Mouse (Mus musculus) embryonic facial prominence, embryonic 14.5 days (tissue): ENCODE results near the gene Vsig8. TPM values are rescaled to one million over a fixed set of nuclear protein-coding genes. Genes with fewer than 3 reads are reported as not detected.
A peak's percentile ranks its signal among the peaks of the same experiment; 100 is the strongest.

Experiments
- ATAC-seq: fragments of 200-750 bp; cut with Nextera tagmentation; 2 replicates; pipeline ENCODE4 v1.8.0; 2017; ENCODE audit warnings: low read depth, moderate number of reproducible peaks, moderate TSS enrichment
- DNase-seq: peaks from one replicate; pipeline ENCODE4 v3.0.0-alpha.2; 2015; ENCODE audit warnings: low spot score
- H3K27ac ChIP-seq: fragments of 300-500 bp; sonication (generic); replicated peaks from 2 replicates; pipeline ENCODE4 v1.5.1; 2014; ENCODE audit warnings: low read depth, mild to moderate bottlenecking, low read length, moderate library complexity
- H3K27me3 ChIP-seq: fragments of 300-500 bp; sonication (generic); replicated peaks from 2 replicates; pipeline ENCODE4 v1.6.1; 2014; ENCODE audit warnings: low read length; ENCODE audit not compliant: control insufficient read depth, insufficient read depth
- H3K36me3 ChIP-seq: fragments of 300-500 bp; sonication (generic); 2 replicates; pipeline ENCODE4 v1.6.1; 2014; ENCODE audit warnings: low read length, mixed read lengths; ENCODE audit not compliant: control insufficient read depth, insufficient read depth
- H3K4me1 ChIP-seq: fragments of 300-500 bp; sonication (generic); 2 replicates; pipeline ENCODE4 v1.6.1; 2014; ENCODE audit warnings: antibody characterized with exemption, low read length; ENCODE audit not compliant: control insufficient read depth, insufficient read depth
- H3K4me2 ChIP-seq: fragments of 300-500 bp; sonication (generic); 2 replicates; pipeline ENCODE4 v1.6.1; 2014; ENCODE audit warnings: low read depth, mild to moderate bottlenecking, low read length, moderate library complexity, mixed read lengths
- H3K4me3 ChIP-seq: fragments of 300-500 bp; sonication (generic); 2 replicates; pipeline ENCODE4 v1.5.1; 2014; ENCODE audit warnings: low read depth, mild to moderate bottlenecking, low read length
- H3K9ac ChIP-seq: fragments of 300-500 bp; sonication (generic); 2 replicates; pipeline ENCODE4 v1.6.1; 2014; ENCODE audit warnings: low read depth, mild to moderate bottlenecking, low read length, moderate library complexity, mixed read lengths
- H3K9me3 ChIP-seq: fragments of 300-500 bp; sonication (generic); 2 replicates; pipeline ENCODE4 v1.6.1; 2016; ENCODE audit warnings: low read length; ENCODE audit not compliant: control insufficient read depth
- whole genome bisulfite sequencing: fragments of 180-500 bp; shearing (Covaris S2); extraction: QIAGEN DNeasy Blood & Tissue Kit; methylation state at CpG from one replicate; pipeline ENCODE4 v1.1.7; 2014; 5-methylcytosine and 5-hydroxymethylcytosine counted together
- polyA plus RNA-seq: library from polyadenylated mRNA; unstranded; fragments of >200 nt; fragmentation: Nextera tagmentation; extraction: Ambion mirVana; gene quantifications from 2 replicates; pipeline ENCODE4 v1.2.1, GENCODE M21; 2014

The Vsig8 gene
- polyA plus RNA-seq, 1 experiment from 2014 or later: 1.6 TPM

GRCm38 (mm10) chr1:172523699-172524101, 32.0 kb upstream of the Vsig8 start:
- no peak for DNase-seq
- H3K4me1 ChIP-seq: peaks cover 17% of the 10 kb centered on the region
- no peaks in the 10 kb centered on the region for H3K36me3 ChIP-seq
- ATAC-seq: no peak
- no peaks in the 10 kb centered on the region; the same call in 1 of the 2 replicates for H3K27me3 ChIP-seq
- WGBS: 41% methylated on average over 12 of the region's 12 CpGs
- H3K27ac ChIP-seq: no peak overlapping the region
- no peak overlapping the region for H3K9ac ChIP-seq
- H3K4me3 ChIP-seq: no peak overlapping the region
- H3K4me2 ChIP-seq: no peak overlapping the region
- no peaks in the 10 kb centered on the region for H3K9me3 ChIP-seq

- Histone ChIP-seq H3K9ac (no peak overlapping the region), H3K4me1 (peaks cover 17% of the 10 kb centered on the region), H3K4me2 (peak overlapping the region; percentile 37), H3K27me3 (no peaks in the 10 kb centered on the region; the same call in 1 of the 2 replicates), H3K36me3 (no peaks in the 10 kb centered on the region), H3K4me3 (no peak overlapping the region), H3K9me3 (no peaks in the 10 kb centered on the region), H3K27ac (peak overlapping the region; percentile 74)
- 22% methylated on average over 15 of the region's 15 CpGs for WGBS
- peak; percentile 13 for ATAC-seq
- DNase-seq: peak; percentile 88
These were observed 30.5 kb upstream of the Vsig8 start for GRCm38 (mm10) chr1:172525027-172525764.

- Histone ChIP-seq H3K9ac (no peak overlapping the region), H3K4me3 (no peak overlapping the region), H3K9me3 (no peaks in the 10 kb centered on the region), H3K27me3 (no peaks in the 10 kb centered on the region; the same call in 1 of the 2 replicates), H3K27ac (no peak overlapping the region), H3K4me2 (no peak overlapping the region), H3K36me3 (no peaks in the 10 kb centered on the region), H3K4me1 (peaks cover 17% of the 10 kb centered on the region)
- WGBS: 59% methylated on average over 7 of the region's 7 CpGs
- ATAC-seq: no peak
- DNase-seq: no peak
These were observed 29.8 kb upstream of the Vsig8 start for GRCm38 (mm10) chr1:172525971-172526370.

DNA sequence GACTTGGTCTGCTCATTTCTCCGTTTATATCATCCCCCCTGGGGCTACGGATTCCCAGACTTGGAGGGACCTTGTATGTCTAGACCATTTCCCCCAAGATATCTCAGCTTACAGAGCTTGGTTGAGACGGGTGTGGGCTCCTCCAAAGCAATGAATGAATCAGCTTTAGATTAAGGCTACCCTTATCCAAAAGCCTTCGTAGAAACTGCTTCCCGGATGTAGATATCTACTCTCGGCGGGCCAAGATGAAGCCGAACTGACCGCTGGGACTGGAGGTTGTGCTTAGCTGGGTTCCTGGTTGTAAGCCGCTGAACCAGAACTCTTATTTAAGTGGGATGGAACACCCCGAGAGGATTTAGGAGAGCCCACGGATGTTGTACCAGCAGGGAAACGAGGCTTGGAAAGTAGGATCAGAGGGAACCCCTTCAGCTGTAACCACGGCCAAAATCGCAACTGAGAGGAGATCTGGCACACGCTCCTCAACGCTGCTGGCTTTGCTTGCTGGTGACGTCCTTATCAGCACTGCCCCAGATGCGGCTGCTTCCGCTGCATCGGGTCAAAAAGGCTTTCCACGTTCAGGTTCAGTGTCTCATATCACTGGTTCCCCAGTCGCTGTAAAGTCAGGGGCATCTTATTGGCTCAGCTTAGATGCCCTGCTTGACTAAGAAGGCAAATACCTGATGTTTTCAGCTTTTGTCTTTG, 29.2 kb upstream of the Vsig8 start:
- Histone ChIP-seq H3K27ac (no peak overlapping the region), H3K9ac (no peak overlapping the region), H3K9me3 (no peaks in the 10 kb centered on the region), H3K27me3 (no peaks in the 10 kb centered on the region; the same call in 1 of the 2 replicates), H3K4me2 (no peak overlapping the region), H3K36me3 (no peaks in the 10 kb centered on the region), H3K4me1 (peaks cover 13% of the 10 kb centered on the region), H3K4me3 (no peak overlapping the region)
- no peak for ATAC-seq
- 76% methylated on average over 23 of the region's 23 CpGs for WGBS
- no peak for DNase-seq

- ATAC-seq (no peak), DNase-seq (no peak)
- peaks cover 13% of the 10 kb centered on the region for H3K4me1 ChIP-seq
- no peaks in the 10 kb centered on the region; the same call in 1 of the 2 replicates for H3K27me3 ChIP-seq
- H3K4me3 ChIP-seq: no peak overlapping the region
- no peaks in the 10 kb centered on the region for H3K36me3 ChIP-seq
- H3K9ac ChIP-seq: no peak overlapping the region
- 94% methylated on average over 10 of the region's 10 CpGs for WGBS
- no peak overlapping the region for H3K27ac ChIP-seq
- no peak overlapping the region for H3K4me2 ChIP-seq
- no peaks in the 10 kb centered on the region for H3K9me3 ChIP-seq
These were observed 28.3 kb upstream of the Vsig8 start for GRCm38 (mm10) chr1:172527431-172527830.

DNA sequence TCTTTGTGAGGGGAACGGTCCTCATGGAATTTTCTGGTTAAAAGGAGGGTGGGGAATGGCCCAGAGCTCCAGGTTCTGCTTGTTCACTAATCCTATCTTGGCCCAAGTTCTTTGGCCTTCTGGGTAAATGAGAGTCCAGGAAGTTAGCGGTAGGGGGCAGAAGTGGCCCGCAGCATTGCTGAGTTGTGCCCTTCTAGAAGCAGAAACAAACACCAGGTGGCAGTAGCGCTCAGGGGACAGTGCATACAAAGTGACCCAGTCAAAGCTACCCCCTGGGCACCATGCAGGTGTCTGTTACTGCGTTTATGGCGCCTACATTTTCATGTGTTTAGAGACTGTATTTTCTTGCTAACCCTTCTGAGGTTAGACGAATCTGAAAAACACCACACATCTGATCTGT, 27.0 kb upstream of the Vsig8 start:
- Histone ChIP-seq H3K4me2 (no peak overlapping the region), H3K27ac (no peak overlapping the region), H3K27me3 (no peaks in the 10 kb centered on the region; the same call in 1 of the 2 replicates), H3K36me3 (no peaks in the 10 kb centered on the region), H3K4me3 (no peak overlapping the region), H3K9me3 (no peaks in the 10 kb centered on the region), H3K9ac (no peak overlapping the region), H3K4me1 (peaks cover 13% of the 10 kb centered on the region)
- 6% methylated on average over 7 of the region's 7 CpGs for WGBS
- ATAC-seq (peak; percentile 56), DNase-seq (peak; percentile 90)

DNA sequence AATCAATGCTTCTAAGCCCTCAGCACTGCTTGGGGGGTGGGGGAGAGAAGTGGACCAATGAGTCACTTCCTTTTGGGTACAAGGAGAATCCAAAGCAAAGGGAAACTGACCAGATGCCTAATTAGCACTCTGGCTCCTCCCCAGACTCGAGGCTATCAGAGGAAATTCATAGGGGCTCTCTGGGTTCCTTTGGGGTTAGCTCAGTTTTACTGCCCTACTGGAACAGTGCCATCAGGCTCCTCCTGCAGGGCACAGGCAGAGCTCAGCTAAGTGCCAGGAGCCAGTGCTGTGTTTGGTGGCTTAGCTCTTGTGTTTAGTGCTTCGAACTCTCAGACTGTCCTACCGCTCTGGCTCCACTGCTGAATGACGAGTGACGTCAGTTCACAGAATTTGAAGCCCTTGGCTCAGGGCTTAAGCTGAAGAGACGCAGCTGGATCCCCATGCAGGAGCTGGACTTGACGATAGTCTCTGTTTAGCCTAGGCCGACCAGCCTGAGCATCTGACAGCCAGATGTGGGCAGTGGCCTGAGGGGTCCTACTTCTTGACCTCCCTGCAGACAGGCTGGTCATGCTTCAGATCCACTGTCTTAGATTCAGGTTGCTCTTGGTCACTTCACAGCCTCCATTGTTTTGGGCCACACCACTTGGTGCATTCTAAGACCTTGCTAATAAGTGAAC, 25.1 kb upstream of the Vsig8 start:
- Histone ChIP-seq H3K9me3 (no peaks in the 10 kb centered on the region), H3K27ac (no peak overlapping the region), H3K4me1 (0 out of 2 replicates have a peak, but pooled peaks cover 7% of the 10 kb centered on the region), H3K36me3 (no peaks in the 10 kb centered on the region), H3K9ac (no peak overlapping the region), H3K4me2 (no peak overlapping the region), H3K4me3 (no peak overlapping the region), H3K27me3 (no peaks in the 10 kb centered on the region; the same call in 1 of the 2 replicates)
- 12% methylated on average over 8 of the region's 8 CpGs for WGBS
- peak; percentile 28 for ATAC-seq
- no peak for DNase-seq

GRCm38 (mm10) chr1:172532551-172532950, 23.2 kb upstream of the Vsig8 start:
- H3K27me3 ChIP-seq: no peaks in the 10 kb centered on the region; the same call in 1 of the 2 replicates
- peak overlapping the region; percentile 19 for H3K4me3 ChIP-seq
- H3K4me2 ChIP-seq: peak overlapping the region; percentile 48
- H3K9ac ChIP-seq: no peak overlapping the region
- WGBS: under 1% methylated on average over 10 of the region's 13 CpGs
- ATAC-seq (peak; percentile 69), DNase-seq (peak; percentile 74)
- no peak overlapping the region for H3K27ac ChIP-seq
- H3K36me3 ChIP-seq: no peaks in the 10 kb centered on the region
- H3K9me3 ChIP-seq: no peaks in the 10 kb centered on the region
- no peaks in the 10 kb centered on the region for H3K4me1 ChIP-seq
